Mouse (Mus musculus): ENCODE measurements around the gene Clstn3.
"Not testable (repeated sequence)": the region's sequence is repeated elsewhere in the genome, so short reads cannot be mapped to it uniquely, and the experiment has no call there.

The Clstn3 gene

GRCm38 (mm10) chr6:124414150-124414926, 50.3 kb downstream of the Clstn3 start:
- DNase-seq (ENCODE audit: low spot score in 2 of 2): peak; percentile 62 to 65

DNA sequence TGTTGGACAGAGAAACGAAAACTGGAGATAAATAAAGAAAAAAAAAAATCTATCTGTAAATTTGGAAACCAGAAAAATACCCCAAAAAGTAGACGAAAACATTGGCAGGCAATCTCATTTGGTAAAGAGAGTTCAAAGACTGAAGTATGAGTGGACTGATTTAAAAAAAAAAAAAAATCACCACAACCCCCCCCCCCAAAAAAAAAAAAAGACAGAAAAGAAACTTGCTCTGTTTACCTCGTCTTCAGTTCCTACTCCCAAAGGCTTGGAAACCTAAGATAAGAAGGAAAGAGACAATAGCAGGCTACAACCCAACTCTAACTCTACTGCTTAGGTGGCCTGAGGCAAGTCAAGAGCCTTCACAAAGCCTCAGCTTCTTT, 50.8 kb downstream of the Clstn3 start:
- DNase-seq (ENCODE audit: low spot score in 2 of 2): no peak

GRCm38 (mm10) chr6:124408355-124408754, 56.2 kb downstream of the Clstn3 start:
- no peak for DNase-seq (ENCODE audit: low spot score in 2 of 2)

DNA sequence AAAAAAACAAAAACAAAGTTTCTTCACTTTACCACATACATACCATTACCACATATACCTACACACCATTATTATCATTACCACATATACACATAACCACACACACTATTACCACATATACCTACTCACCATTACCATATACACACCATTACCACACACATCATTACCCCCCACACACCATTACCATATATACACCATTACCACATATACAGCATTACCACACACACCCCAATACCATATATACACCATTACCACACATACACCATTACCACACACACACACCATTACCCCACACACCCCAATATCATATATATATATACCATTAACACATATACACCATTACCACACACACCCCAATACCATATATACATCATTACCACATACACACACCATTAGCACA, 57.4 kb downstream of the Clstn3 start:
- DNase-seq (ENCODE audit: low spot score in 2 of 2): no peak

- no peak for DNase-seq (ENCODE audit: low spot score in 2 of 2)
These were observed 58.3 kb downstream of the Clstn3 start for GRCm38 (mm10) chr6:124406326-124406725.

DNA sequence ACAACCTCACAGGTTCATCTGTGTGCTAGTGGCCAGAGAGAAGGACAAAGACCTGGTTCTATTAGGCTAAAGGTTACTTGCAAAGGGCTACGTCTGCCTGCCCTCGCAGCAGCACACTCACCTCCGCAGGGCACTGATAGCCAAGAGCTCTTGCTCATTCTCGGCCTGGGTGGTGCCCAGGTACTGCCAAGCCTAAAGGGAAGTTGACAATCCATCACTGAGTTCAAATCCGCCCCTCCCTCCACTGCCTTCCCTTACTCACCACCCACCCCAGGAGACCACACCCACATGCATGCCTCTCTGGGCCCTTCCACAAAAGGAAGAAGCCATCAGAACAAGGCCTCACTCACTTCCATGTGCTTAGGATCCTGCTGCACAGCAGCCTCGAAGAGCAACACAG, 64.9 kb downstream of the Clstn3 start:
- DNase-seq (ENCODE audit: low spot score in 2 of 2): no peak

DNA sequence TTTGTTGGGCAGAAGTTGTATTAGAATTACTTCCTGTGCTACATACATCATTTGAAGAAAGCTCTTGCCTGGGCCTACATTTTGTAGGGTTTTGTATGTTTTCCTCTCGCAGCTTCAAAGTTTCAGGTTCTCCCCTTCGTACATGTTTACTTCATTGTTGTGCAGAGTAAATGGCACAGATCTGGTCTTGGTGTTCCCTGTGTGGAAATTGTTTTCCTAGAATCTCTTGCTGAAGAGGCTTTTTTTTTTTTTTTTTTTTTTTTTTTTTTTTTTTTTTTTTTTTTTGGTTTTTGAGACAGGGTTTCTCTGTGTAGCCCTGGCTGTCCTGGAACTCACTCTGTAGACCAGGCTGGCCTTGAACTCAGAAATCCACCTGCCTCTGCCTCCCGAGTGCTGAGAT, 69.6 kb downstream of the Clstn3 start:
- DNase-seq (ENCODE audit: low spot score in 2 of 2): not testable (repeated sequence)
